Mouse (Mus musculus) ES-E14 (cell line): ENCODE measurements around the gene Sgta.

Experiments
- CHD2 ChIP-seq: IDR thresholded peaks from 2 replicates; pipeline ENCODE4 v1.6.1; 2014; ENCODE audit warnings: mild to moderate bottlenecking, low read depth, low read length, inconsistent platforms
- ZC3H11A ChIP-seq: IDR thresholded peaks from 2 replicates; pipeline ENCODE4 v1.6.1; 2012; ENCODE audit warnings: low read depth, mild to moderate bottlenecking, inconsistent platforms, low read length, borderline replicate concordance

DNA sequence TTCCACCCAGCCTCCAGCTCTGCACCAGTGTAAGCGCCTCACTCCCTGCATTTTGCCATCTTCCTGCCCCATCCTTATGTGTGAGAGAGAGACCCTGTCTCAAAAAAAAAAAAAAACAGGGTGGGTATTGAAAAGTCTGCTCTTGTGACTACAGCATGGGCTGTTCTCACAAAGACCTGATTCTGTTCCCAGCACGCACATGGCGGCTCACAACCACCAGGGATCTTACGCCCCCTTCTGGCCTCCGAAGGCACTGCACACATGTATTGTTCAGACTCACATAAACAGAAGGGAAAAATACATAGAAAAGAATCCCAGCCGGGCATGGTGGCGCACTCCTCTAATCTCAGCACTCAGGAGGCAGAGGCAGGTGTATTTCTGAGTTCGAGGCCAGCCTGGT is 37.2 kb downstream of the Sgta start:
- TF ChIP-seq ZC3H11A (no peak), CHD2 (no peak)
